Mouse (Mus musculus) heart, embryonic 10.5 days (tissue): Measurements from ENCODE around the gene Pou2f1. TPM values are rescaled to one million over a fixed set of nuclear protein-coding genes. Genes with fewer than 3 reads are reported as not detected.
A peak's percentile ranks its signal among the peaks of the same experiment; 100 is the strongest.
"Not testable (repeated sequence)": the region's sequence is repeated elsewhere in the genome, so short reads cannot be mapped to it uniquely, and the experiment has no call there.

ENCODE experiments used
- DNase-seq: peaks from one replicate; pipeline ENCODE4 v3.0.0-alpha.2; 2017; ENCODE audit warnings: low spot score
- H3K27ac ChIP-seq: fragments of 300-500 bp; sonication (generic); 2 replicates; pipeline ENCODE4 v1.5.1; 2016; ENCODE audit warnings: mild to moderate bottlenecking
- H3K27me3 ChIP-seq: fragments of 300-500 bp; sonication (generic); 2 replicates; pipeline ENCODE4 v1.6.1; 2016; ENCODE audit warnings: mild to moderate bottlenecking; ENCODE audit not compliant: poor library complexity, insufficient read depth, severe bottlenecking
- H3K36me3 ChIP-seq: fragments of 300-500 bp; sonication (generic); 2 replicates; pipeline ENCODE4 v1.6.1; 2016; ENCODE audit warnings: mild to moderate bottlenecking, moderate library complexity
- H3K4me1 ChIP-seq: fragments of 300-500 bp; sonication (generic); 2 replicates; pipeline ENCODE4 v1.6.1; 2016; ENCODE audit warnings: mild to moderate bottlenecking
- H3K4me3 ChIP-seq: fragments of 300-500 bp; sonication (generic); 2 replicates; pipeline ENCODE4 v1.5.1; 2016; ENCODE audit warnings: mild to moderate bottlenecking, moderate library complexity
- H3K9me3 ChIP-seq: fragments of 300-500 bp; sonication (generic); 2 replicates; pipeline ENCODE4 v1.6.1; 2016; ENCODE audit warnings: mild to moderate bottlenecking, moderate library complexity
- WGBS: fragments of 180-500 bp; shearing (Covaris S2); methylation state at CpG from one replicate; pipeline ENCODE4 v1.1.7; 2016; 5-methylcytosine and 5-hydroxymethylcytosine counted together
- polyA plus RNA-seq: library from polyadenylated mRNA; unstranded; fragments of >200 nt; fragmentation: Nextera tagmentation; extraction: Ambion mirVana; gene quantifications from 2 replicates; pipeline ENCODE4 v1.2.1, GENCODE M21; 2016

Gene Pou2f1
- polyA plus RNA-seq, 1 experiment from 2014 or later = 18.4 TPM

- Histone ChIP-seq H3K9me3 (no peaks in the 10 kb centered on the region), H3K4me3 (no peak overlapping the region), H3K27me3 (no peaks in the 10 kb centered on the region), H3K36me3 (no peaks in the 10 kb centered on the region), H3K4me1 (peaks cover 46% of the 10 kb centered on the region), H3K27ac (no peak overlapping the region)
- no peak for DNase-seq
- WGBS = 88% methylated on average over 1 of the region's 1 CpGs
Measured at GRCm38 (mm10) chr1:165999709-166000108, 2.8 kb downstream of the Pou2f1 start.

- no peaks in the 10 kb centered on the region for H3K9me3 ChIP-seq
- no peak overlapping the region for H3K4me3 ChIP-seq
- no peaks in the 10 kb centered on the region for H3K36me3 ChIP-seq
- H3K4me1 ChIP-seq = peaks cover 59% of the 10 kb centered on the region
- no peak overlapping the region for H3K27ac ChIP-seq
- WGBS = 91% methylated on average over 7 of the region's 7 CpGs
- no peaks in the 10 kb centered on the region for H3K27me3 ChIP-seq
- no peak for DNase-seq
Measured at GRCm38 (mm10) chr1:165995661-165996055, 6.8 kb downstream of the Pou2f1 start.

- not testable (repeated sequence) for H3K27me3 ChIP-seq, H3K36me3 ChIP-seq, H3K9me3 ChIP-seq, H3K4me3 ChIP-seq, DNase-seq
- H3K27ac ChIP-seq = 0 out of 2 replicates have a peak overlapping the region, but pooled peaks have one; percentile 6
- 88% methylated on average over 6 of the region's 7 CpGs for WGBS
- H3K4me1 ChIP-seq = peaks cover 54% of the 10 kb centered on the region
Measured at GRCm38 (mm10) chr1:165995011-165995660, 7.3 kb downstream of the Pou2f1 start.

- H3K4me3 ChIP-seq = no peak overlapping the region
- no peak for DNase-seq
- H3K36me3 ChIP-seq = no peaks in the 10 kb centered on the region
- H3K9me3 ChIP-seq = no peaks in the 10 kb centered on the region
- no peaks in the 10 kb centered on the region for H3K27me3 ChIP-seq
- H3K27ac ChIP-seq = peak overlapping the region; percentile 6; the same call in 1 of the 2 replicates
- H3K4me1 ChIP-seq = peaks cover 46% of the 10 kb centered on the region
- WGBS = 55% methylated on average over 1 of the region's 1 CpGs
Measured at GRCm38 (mm10) chr1:165994279-165994678, 8.2 kb downstream of the Pou2f1 start.

GRCm38 (mm10) chr1:165993270-165994156 is 9.0 kb downstream of the Pou2f1 start:
- H3K9me3 ChIP-seq = no peaks in the 10 kb centered on the region
- H3K4me1 ChIP-seq = peaks cover 41% of the 10 kb centered on the region
- no peaks in the 10 kb centered on the region for H3K27me3 ChIP-seq
- no peak overlapping the region; the same call in 1 of the 2 replicates for H3K4me3 ChIP-seq
- peak overlapping the region; percentile 4; the same call in 1 of the 2 replicates for H3K27ac ChIP-seq
- no peaks in the 10 kb centered on the region for H3K36me3 ChIP-seq
- DNase-seq = no peak
- 57% methylated on average over 6 of the region's 6 CpGs for WGBS

- no peaks in the 10 kb centered on the region for H3K9me3 ChIP-seq
- WGBS = 88% methylated on average over 2 of the region's 2 CpGs
- no peak overlapping the region for H3K27ac ChIP-seq
- H3K36me3 ChIP-seq = no peaks in the 10 kb centered on the region
- peaks cover 28% of the 10 kb centered on the region for H3K4me1 ChIP-seq
- H3K4me3 ChIP-seq = no peak overlapping the region
- H3K27me3 ChIP-seq = no peaks in the 10 kb centered on the region
- no peak for DNase-seq
Measured at GRCm38 (mm10) chr1:165988536-165988935, 13.9 kb downstream of the Pou2f1 start.

GRCm38 (mm10) chr1:165988072-165988471 is 14.4 kb downstream of the Pou2f1 start:
- DNase-seq = no peak
- Histone ChIP-seq H3K9me3 (no peaks in the 10 kb centered on the region), H3K4me3 (no peak overlapping the region), H3K4me1 (peaks cover 26% of the 10 kb centered on the region), H3K27ac (no peak overlapping the region), H3K36me3 (no peaks in the 10 kb centered on the region), H3K27me3 (no peaks in the 10 kb centered on the region)
- WGBS = 80% methylated on average over 2 of the region's 2 CpGs

- Histone ChIP-seq H3K4me1 (peaks cover 20% of the 10 kb centered on the region), H3K9me3 (no peaks in the 10 kb centered on the region), H3K27ac (0 out of 2 replicates have a peak overlapping the region, but pooled peaks have one; percentile 42), H3K27me3 (no peaks in the 10 kb centered on the region), H3K4me3 (no peak overlapping the region), H3K36me3 (no peaks in the 10 kb centered on the region)
- WGBS = 56% methylated on average over 3 of the region's 3 CpGs
- no peak for DNase-seq
Measured at GRCm38 (mm10) chr1:165985743-165986360, 16.6 kb downstream of the Pou2f1 start.

GRCm38 (mm10) chr1:165985186-165985585 is 17.3 kb downstream of the Pou2f1 start:
- H3K4me3 ChIP-seq = no peak overlapping the region
- no peaks in the 10 kb centered on the region for H3K36me3 ChIP-seq
- 21% methylated on average over 3 of the region's 3 CpGs for WGBS
- H3K9me3 ChIP-seq = no peaks in the 10 kb centered on the region
- peak; percentile 89 for DNase-seq
- H3K27ac ChIP-seq = 0 out of 2 replicates have a peak overlapping the region, but pooled peaks have one; percentile 42
- H3K27me3 ChIP-seq = no peaks in the 10 kb centered on the region
- peaks cover 20% of the 10 kb centered on the region for H3K4me1 ChIP-seq

- Histone ChIP-seq H3K27ac (no peak overlapping the region), H3K27me3 (no peaks in the 10 kb centered on the region), H3K36me3 (no peaks in the 10 kb centered on the region), H3K4me3 (no peak overlapping the region), H3K9me3 (no peaks in the 10 kb centered on the region), H3K4me1 (peaks cover 16% of the 10 kb centered on the region)
- 37% methylated on average over 7 of the region's 7 CpGs for WGBS
- DNase-seq = no peak
Measured at GRCm38 (mm10) chr1:165976672-165977448, 25.6 kb downstream of the Pou2f1 start.

GRCm38 (mm10) chr1:165969001-165969690 is 33.3 kb downstream of the Pou2f1 start:
- no peak for DNase-seq
- Histone ChIP-seq H3K27me3 (no peaks in the 10 kb centered on the region), H3K9me3 (no peaks in the 10 kb centered on the region), H3K36me3 (peaks cover 3% of the 10 kb centered on the region; the same call in 1 of the 2 replicates), H3K4me3 (no peak overlapping the region), H3K27ac (no peak overlapping the region), H3K4me1 (no peaks in the 10 kb centered on the region; the same call in 1 of the 2 replicates)
- 78% methylated on average over 3 of the region's 3 CpGs for WGBS
